Mouse (Mus musculus) mouse embryonic stem cell (cell line): ENCODE data around the gene Rnaset2a.
"Not testable (repeated sequence)": the region's sequence is repeated elsewhere in the genome, so short reads cannot be mapped to it uniquely, and the experiment has no call there.

Experiments used
- in situ Hi-C, 2 experiments: fragments of 300-500 bp; cut with MboI; formaldehyde crosslinking; loops; 1 replicate in 1 of 2; 3 replicates in 1 of 2; pipeline ENCODE4 v1.14.3; 2019 to 2020; ENCODE audit warnings: low sequenced_read_pairs in 2 of 2, low pct_unique_long_range_greater_than_20kb in 1 of 2, mixed read lengths in 1 of 2; ENCODE audit not compliant: unreplicated experiment in 1 of 2

The Rnaset2a gene

DNA sequence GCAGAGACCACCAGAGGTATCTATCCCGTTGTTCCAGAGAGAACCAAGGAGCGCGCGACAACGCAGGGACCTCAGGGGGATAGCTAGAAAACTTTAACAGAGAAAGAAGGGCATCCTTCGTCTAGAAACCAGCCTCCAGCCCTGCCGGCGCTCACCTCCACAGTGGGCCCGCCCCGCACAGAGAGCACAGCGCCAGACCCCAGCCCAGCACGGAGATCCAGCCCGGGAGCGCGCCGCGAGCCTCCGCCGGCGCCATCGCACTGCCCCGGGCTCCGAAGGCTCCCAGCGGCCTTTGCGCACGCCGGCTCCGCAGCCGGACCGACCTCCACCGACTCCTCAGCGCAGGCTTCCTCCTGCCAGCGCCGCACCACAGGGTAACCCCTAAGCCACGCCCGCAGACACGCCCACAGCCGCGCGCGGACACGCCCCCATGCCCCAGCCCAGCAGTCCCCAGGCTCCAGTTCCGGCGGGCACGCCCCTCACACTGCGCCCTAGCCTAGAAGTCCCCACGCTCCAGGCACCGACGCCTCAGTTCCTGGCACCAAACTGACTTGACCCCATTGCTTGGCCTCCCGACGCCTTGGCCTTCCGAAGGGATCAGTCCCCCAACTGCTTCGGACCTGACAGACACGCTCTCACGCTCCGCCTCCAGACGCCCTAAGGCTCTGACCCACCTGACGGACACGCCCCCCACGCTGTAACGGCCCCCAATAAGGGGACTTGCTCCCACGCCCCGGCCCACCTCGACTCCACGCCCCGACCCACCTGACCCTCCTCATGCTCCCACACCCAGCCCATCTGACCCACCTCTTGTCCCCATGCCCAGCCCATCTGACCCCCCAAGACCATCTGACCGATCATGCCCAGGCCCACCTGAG is at the start of gene Rnaset2a, which contains the start of gene Gm49673:
TSS of gene Rnaset2a (minus strand) at position 659 of the 878 bp plus-strand sequence.
TSS of gene Gm49673 (minus strand) at position 350 of the 878 bp plus-strand sequence.
- in situ Hi-C loops = not testable (repeated sequence)

DNA sequence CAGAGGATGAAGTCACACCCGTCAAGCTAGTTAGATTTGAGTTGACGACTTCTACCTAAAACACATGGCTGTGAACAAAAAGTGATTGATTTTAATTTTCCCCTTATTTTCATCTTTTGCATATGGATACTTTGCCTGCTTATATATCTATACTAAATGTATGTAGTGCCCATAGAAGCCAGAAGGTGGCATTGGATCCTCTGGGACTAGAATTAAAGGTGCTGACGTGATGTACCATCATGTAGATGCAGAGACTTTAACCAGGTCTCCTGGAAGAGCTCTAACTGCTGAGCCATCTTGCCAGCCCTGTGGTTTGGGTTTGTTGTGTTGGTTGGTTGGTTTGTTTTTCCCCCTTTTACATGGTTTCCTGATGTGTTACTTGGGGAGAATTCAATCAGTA is 49.8 kb upstream of the Rnaset2a start:
- in situ Hi-C loops = loop anchor here in 1 of 2 experiments (25.0 kb wide), 1 partner anchor 335 kb away; no protein-coding TSS in a partner anchor

GRCm38 (mm10) chr17:8195685-8196376 is 47.9 kb upstream of the Rnaset2a start:
- in situ Hi-C loops = loop anchor here in 1 of 2 experiments (25.0 kb wide), 1 partner anchor 334 kb away; no protein-coding TSS in a partner anchor

DNA sequence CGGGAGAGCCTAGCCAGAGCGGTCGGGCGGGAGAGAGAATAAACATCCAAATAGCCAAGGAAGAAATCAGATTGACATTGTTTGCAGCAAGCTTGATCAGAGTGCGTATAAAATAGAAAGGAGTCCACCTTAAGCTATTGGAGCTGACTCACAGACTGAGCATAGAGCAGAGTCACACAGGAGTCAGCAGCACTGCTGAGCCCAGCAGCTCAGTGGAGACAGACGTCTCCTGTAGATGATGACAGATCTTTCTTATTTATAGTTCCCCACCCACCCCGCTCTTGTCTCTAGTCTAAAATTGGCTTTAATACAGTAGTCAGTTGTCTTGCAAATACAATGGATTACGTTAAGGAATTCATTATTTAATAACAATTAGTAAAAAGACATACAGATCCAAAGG is 45.8 kb upstream of the Rnaset2a start:
- in situ Hi-C loops = loop anchor here in 1 of 2 experiments (25.0 kb wide), 1 partner anchor 331 kb away; no protein-coding TSS in a partner anchor

- in situ Hi-C loops = loop anchor here in 1 of 2 experiments (25.0 kb wide), 1 partner anchor 322 kb away; no protein-coding TSS in a partner anchor
Measured at GRCm38 (mm10) chr17:8184217-8184616, 36.3 kb upstream of the Rnaset2a start.

- in situ Hi-C loops = loop anchor here in 1 of 2 experiments (25.0 kb wide), 1 partner anchor 322 kb away; no protein-coding TSS in a partner anchor
Measured at GRCm38 (mm10) chr17:8183815-8184214, 35.9 kb upstream of the Rnaset2a start.

- in situ Hi-C loops = loop anchor here in 1 of 2 experiments (25.0 kb wide), 1 partner anchor 315 kb away; no protein-coding TSS in a partner anchor
Measured at GRCm38 (mm10) chr17:8177090-8177489, 29.2 kb upstream of the Rnaset2a start.

GRCm38 (mm10) chr17:8171081-8171480 is 23.2 kb upstream of the Rnaset2a start:
- in situ Hi-C loops = no loop called here

DNA sequence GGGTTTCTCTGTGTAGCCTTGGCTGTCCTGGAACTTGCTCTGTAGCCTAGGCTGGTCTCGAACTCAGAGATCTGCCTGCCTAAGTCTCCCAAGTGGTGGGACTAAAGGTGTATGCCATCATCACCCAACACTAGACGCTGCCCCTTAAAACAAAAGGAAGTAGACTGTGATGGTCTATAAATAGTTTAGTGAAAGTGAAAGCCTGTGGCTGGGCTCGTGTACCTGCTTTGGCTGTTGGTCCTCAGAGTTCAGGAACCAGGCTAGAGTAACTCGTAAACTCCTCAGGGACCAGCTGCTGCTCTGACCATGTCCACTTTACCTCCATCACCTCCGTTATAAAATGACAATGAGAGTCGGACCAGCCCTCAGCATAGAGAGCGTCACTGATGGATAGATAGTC is 22.4 kb upstream of the Rnaset2a start:
- in situ Hi-C loops = no loop called here

GRCm38 (mm10) chr17:8167436-8167835 is 19.5 kb upstream of the Rnaset2a start:
- in situ Hi-C loops = not testable (repeated sequence)

- in situ Hi-C loops = not testable (repeated sequence)
Measured at GRCm38 (mm10) chr17:8166454-8166853, 18.6 kb upstream of the Rnaset2a start.

DNA sequence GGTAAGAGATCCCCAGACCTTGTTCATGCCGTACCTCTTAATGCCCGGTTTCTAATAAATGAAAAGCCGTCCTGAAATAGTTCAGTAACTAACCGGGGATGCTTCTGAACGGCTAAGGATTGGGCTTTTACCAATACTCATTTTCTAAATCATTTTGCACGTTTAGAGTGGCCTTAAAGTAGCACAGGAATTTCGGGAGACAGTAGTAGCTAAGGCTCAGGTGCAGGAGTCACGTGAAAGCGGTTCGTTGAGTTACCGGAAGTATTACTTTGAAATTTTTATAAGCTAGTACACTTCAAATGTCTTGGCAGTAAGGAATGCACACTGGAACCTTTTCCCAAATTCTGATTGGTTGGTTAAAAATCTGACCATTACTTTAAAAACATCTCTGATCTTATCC is 18.1 kb upstream of the Rnaset2a start:
- in situ Hi-C loops = not testable (repeated sequence)

DNA sequence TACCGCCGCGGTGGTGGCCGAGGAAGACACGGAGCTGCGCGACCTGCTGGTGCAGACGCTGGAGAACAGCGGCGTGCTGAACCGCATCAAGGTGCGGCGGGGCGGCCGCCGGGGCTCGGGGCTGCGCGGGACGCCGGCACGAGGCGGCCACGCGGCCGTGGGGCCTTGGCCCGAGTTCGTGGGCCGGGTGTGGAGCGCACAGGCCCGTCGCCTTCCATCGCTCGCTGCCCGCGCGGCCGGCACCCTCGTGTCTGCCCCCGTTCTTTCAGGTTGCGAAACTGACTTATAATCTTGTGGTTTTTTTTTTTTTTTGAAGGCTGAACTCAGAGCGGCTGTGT is 17.7 kb upstream of the Rnaset2a start:
- in situ Hi-C loops = not testable (repeated sequence)

- in situ Hi-C loops = not testable (repeated sequence)
Measured at GRCm38 (mm10) chr17:8164701-8165607, 17.1 kb upstream of the Rnaset2a start, which contains the start of gene Fgfr1op. Fgfr1op (plus strand) TSS chr17:8165501.

DNA sequence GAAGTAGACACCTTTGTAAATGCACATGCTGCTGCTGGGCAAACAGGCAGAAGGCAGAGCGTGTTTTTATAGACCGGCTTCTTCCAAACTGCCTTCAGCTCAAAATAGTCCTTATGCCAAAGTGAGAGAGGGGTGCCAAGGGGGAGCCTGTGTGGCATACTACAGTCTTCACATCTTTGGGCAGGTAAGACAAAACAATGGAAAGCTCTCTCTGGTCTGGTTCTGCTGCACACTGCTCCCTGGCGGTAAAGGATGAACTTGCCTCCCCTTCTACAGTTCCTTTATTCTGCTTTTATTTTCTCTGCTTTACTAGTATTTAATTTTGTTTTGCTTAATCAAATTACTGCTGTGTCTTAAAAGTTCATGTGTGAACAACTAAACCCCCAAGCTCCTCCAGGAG is 13.1 kb upstream of the Rnaset2a start:
- in situ Hi-C loops = not testable (repeated sequence)

DNA sequence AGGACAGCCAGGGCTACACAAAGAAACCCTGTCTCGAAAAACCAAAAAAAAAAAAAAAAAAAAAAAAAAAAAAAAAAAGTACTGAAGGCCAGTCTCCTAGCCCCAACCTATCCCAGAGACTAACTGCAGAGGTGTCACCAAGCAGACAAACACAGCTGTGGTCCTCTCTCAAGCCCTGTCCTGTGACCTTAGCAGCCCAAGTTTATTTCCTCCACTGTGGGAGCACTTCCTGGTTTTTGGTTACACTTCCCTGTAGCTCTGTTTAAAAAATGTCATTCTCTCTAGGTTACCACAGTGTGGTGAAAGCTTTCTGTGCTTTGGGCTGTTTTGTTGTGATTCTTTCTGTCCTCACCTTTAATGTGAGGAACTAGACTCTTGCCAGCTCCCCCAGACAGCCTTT is 10.7 kb upstream of the Rnaset2a start:
- in situ Hi-C loops = not testable (repeated sequence)

DNA sequence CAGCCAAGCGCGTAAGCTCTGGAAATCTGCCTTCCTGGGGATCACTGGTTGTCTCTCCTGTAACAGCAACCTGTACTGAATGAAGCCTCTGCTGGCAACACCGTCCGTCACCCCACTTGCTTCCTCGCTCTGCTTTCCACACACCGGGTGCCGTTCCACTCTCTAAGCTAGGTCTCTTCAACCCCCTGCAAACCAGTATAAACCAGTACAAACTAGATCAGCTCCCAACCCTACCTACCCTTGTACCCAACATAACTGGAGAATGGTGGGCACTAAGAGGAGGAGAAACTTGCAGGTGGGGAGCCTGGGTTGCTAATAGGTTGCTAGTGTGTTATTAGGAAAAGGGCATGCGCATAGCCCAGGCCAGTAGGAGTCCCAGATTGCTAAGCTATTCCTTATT is 8.1 kb upstream of the Rnaset2a start:
- in situ Hi-C loops = not testable (repeated sequence)

GRCm38 (mm10) chr17:8155010-8155409 is 7.1 kb upstream of the Rnaset2a start:
- in situ Hi-C loops = not testable (repeated sequence)
